Mouse (Mus musculus) myocyte (in vitro differentiated cells): ENCODE data around the gene Bscl2.

ENCODE experiments used
- MAX ChIP-seq: IDR thresholded peaks from one replicate; pipeline ENCODE4 v1.6.1; 2011; ENCODE audit warnings: low read depth, mild to moderate bottlenecking, control low read depth
- TCF12 ChIP-seq: IDR thresholded peaks from one replicate; pipeline ENCODE4 v1.6.1; 2011; ENCODE audit warnings: mild to moderate bottlenecking, control low read depth; ENCODE audit not compliant: poor library complexity, insufficient read depth, severe bottlenecking
- USF1 ChIP-seq: IDR thresholded peaks from one replicate; pipeline ENCODE4 v1.6.1; 2011; ENCODE audit warnings: low read depth, mild to moderate bottlenecking, control low read depth, moderate library complexity

DNA sequence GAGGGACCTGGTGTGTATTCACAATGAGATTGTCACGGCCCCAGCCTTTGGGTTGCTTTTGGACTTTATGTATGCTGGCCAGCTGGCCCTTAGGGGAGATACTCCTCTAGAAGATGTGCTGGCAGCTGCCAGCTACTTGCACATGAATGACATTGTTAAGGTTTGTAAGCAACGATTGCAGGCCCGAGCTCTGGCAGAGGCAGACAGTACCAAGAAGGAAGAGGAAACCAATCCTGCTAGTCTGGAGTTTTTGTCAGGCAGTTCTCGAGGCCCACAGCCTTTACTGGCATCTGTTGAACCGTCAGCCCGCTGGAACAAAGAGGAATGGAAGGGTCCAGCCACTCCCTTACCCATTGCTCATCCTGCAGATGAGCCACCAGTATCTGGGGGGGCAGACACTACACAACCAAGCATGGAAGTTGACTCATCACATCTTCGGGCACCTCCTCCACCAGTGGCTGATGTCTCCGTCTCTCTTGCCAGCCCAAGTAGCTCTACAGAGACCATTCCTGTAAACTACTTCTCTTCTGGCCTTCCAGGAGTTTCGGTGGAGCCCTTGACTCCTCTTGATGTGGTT is 34.0 kb upstream of the Bscl2 start:
- TF ChIP-seq MAX (no peak), TCF12 (no peak), USF1 (no peak)
